Comparison of ENCODE assay signal across 9 mouse cellular contexts in the genomic region with DNA sequence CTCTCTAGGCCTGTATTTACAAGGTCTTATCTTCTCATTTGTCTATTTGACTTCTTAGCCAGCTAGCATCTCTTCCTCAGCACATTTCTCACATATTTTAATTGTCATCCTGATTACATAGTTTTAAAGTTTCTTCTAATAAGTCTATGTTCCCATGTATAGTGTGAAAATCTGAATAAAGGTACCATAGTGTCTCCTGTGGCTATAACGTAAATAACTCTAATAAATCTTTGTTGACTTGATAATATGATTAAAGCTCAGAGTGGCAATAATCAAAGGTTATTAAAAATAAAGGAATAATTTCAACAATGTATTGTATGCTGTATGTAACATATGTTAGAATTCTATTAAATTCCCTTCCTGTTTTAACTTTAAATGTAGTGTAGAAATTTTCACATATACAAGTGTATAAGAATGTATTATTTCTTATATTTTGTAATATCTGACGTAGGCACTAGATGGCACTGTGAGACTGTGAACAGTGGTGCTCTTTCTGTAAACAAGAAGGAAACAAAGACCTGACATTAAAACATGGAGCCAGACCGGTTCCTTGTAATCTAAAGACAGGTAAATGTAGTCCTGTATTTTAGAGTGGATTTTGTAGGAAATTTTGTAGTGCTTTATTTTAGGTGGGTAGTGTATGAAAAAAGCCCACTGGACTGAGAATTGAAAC.
A peak's percentile ranks its signal among the peaks of the same experiment; 100 is the strongest.
DNase-seq lines count a peak whose midpoint lies in the region; ATAC-seq and TF ChIP-seq lines count a peak whose summit lies in the region.
"Had no signal": no experiment of that assay in that cellular context is flagged by ENCODE, and none has a peak within 500 bp of the region (broad histone marks: within the 10 kb centered on the region; RNA-seq: fewer than 3 reads in every experiment).

No protein-coding gene starts in this region.

- H3K9ac ChIP-seq in CH12.LX (ENCODE audit: insufficient read depth, low read depth): no peak overlapping the region
- peak overlapping the region; percentile 33; the same call in 1 of the 2 replicates for H3K9ac ChIP-seq in hindbrain, postnatal 0 days (replicated peaks; ENCODE audit: low read length)
- peak overlapping the region; percentile 30; the same call in 1 of the 2 replicates for H3K9ac ChIP-seq in midbrain, embryonic 11.5 days (ENCODE audit: low read length)
- H3K9ac ChIP-seq: liver, embryonic 13.5 days had no signal

- H3K27me3 ChIP-seq in CH12.LX (replicated peaks): no peaks in the 10 kb centered on the region
- H3K27me3 ChIP-seq in hindbrain, postnatal 0 days (ENCODE audit: insufficient read depth, low read length): no peaks in the 10 kb centered on the region
- no peaks in the 10 kb centered on the region for H3K27me3 ChIP-seq in midbrain, embryonic 11.5 days (ENCODE audit: control insufficient read depth, insufficient read depth, low read length)
- H3K27me3 ChIP-seq: liver, embryonic 13.5 days had no signal

- no peaks in the 10 kb centered on the region for H3K9me3 ChIP-seq in CH12.LX (replicated peaks; ENCODE audit: low read length)
- H3K9me3 ChIP-seq in hindbrain, postnatal 0 days (ENCODE audit: low read length): no peaks in the 10 kb centered on the region
- H3K9me3 ChIP-seq in midbrain, embryonic 11.5 days (ENCODE audit: control insufficient read depth, low read length): no peaks in the 10 kb centered on the region
- H3K9me3 ChIP-seq: liver, embryonic 13.5 days had no signal

- H3K27ac ChIP-seq in CH12.LX (ENCODE audit: insufficient read depth, low read depth): no peak overlapping the region
- no peak overlapping the region for H3K27ac ChIP-seq in hindbrain, postnatal 0 days
- no peak overlapping the region for H3K27ac ChIP-seq in midbrain, embryonic 11.5 days (ENCODE audit: low read depth, low read length)
- H3K27ac ChIP-seq: liver, embryonic 13.5 days had no signal

- H3K4me3 ChIP-seq in CH12.LX (replicated peaks in 1 of 3; ENCODE audit: low read depth in 2 of 3, low read length in 2 of 3, poor library complexity in 1 of 3): no peak overlapping the region
- H3K4me3 ChIP-seq in hindbrain, postnatal 0 days (ENCODE audit: low read length): 0 out of 2 replicates have a peak overlapping the region, but pooled peaks have one; percentile 7
- H3K4me3 ChIP-seq in midbrain, embryonic 11.5 days (ENCODE audit: low read depth, low read length): no peak overlapping the region
- H3K4me3 ChIP-seq: liver, embryonic 13.5 days had no signal

- in situ Hi-C loops in CH12.LX (cut with MboI; ENCODE audit: low pct_ligation_motif_present, low pct_unique_long_range_greater_than_20kb, low sequenced_read_pairs): no loop called here

- H3K79me2 ChIP-seq in CH12.LX (replicated peaks; ENCODE audit: control insufficient read depth, extremely low read depth, insufficient read depth, poor library complexity, severe bottlenecking): no peaks in the 10 kb centered on the region

- H3K4me1 ChIP-seq in CH12.LX (ENCODE audit: control insufficient read depth in 1 of 2, insufficient read depth in 2 of 2): no peaks in the 10 kb centered on the region
- no peaks in the 10 kb centered on the region for H3K4me1 ChIP-seq in hindbrain, postnatal 0 days (ENCODE audit: insufficient read depth, low read length)
- H3K4me1 ChIP-seq in midbrain, embryonic 11.5 days (ENCODE audit: control insufficient read depth, insufficient read depth, low read length): no peaks in the 10 kb centered on the region
- H3K4me1 ChIP-seq: liver, embryonic 13.5 days had no signal

- TF ChIP-seq EP300 in CH12.LX (IDR thresholded peaks at IDR 0.05; ENCODE audit: low read length): no peak

- no peaks in the 10 kb centered on the region for H3K36me3 ChIP-seq in CH12.LX (replicated peaks in 1 of 2; ENCODE audit: control insufficient read depth in 1 of 2, insufficient read depth in 1 of 2, low read length in 1 of 2)
- H3K36me3 ChIP-seq in hindbrain, postnatal 0 days (ENCODE audit: insufficient read depth, low read length): no peaks in the 10 kb centered on the region
- no peaks in the 10 kb centered on the region for H3K36me3 ChIP-seq in midbrain, embryonic 11.5 days (ENCODE audit: control insufficient read depth, insufficient read depth, low read length)
- H3K36me3 ChIP-seq: liver, embryonic 13.5 days had no signal

- no peak for TF ChIP-seq POLR2A in CH12.LX (IDR thresholded peaks at IDR 0.05; ENCODE audit: low read depth, low read length)

- dilution Hi-C loops in CH12.LX (cut with MboI; ENCODE audit: extremely low pct_ligation_motif_present, extremely low pct_unique_long_range_greater_than_20kb, low sequenced_read_pairs): no loop called here

- peak in 1 of 2 experiments; percentile 64; a peak in 2 of 4 replicates for TF ChIP-seq CTCF in CH12.LX (conservative IDR thresholded peaks at IDR 0.05 in 1 of 2, IDR thresholded peaks at IDR 0.05 in 1 of 2; ENCODE audit: low read depth in 2 of 2, low read length in 2 of 2)
- TF ChIP-seq CTCF in hindbrain, postnatal 0 days (IDR thresholded peaks at IDR 0.05; ENCODE audit: low read depth): peak; percentile 75

- H3K4me2 ChIP-seq in CH12.LX (ENCODE audit: insufficient read depth, low read depth, poor library complexity, severe bottlenecking): no peak overlapping the region
- H3K4me2 ChIP-seq in hindbrain, postnatal 0 days (ENCODE audit: low read depth, low read length): peak overlapping the region; percentile 44
- H3K4me2 ChIP-seq in midbrain, embryonic 11.5 days: peak overlapping the region; percentile 32; the same call in 1 of the 2 replicates
- H3K4me2 ChIP-seq: liver, embryonic 13.5 days had no signal

- peak; percentile 81 for ATAC-seq in hindbrain, postnatal 0 days
- ATAC-seq in midbrain, embryonic 11.5 days (ENCODE audit: low FRiP score): peak; percentile 81

- TF ChIP-seq RAD21 in CH12.LX (IDR thresholded peaks at IDR 0.05; ENCODE audit: low read depth, low read length): peak; percentile 69

- WGBS in hindbrain, postnatal 0 days: 27% methylated on average over 3 of the region's 3 CpGs
- WGBS in midbrain, embryonic 11.5 days: 37% methylated on average over 3 of the region's 3 CpGs

- DNase-seq in gastrocnemius, adult 18-20 months (ENCODE audit: low spot score): peak; percentile 1
- DNase-seq in gastrocnemius, postnatal 10 days: no peak
- DNase-seq in CH12.LX (ENCODE audit: extremely low read depth): peak; percentile 27
- DNase-seq in embryo, embryonic 11 days: peak; percentile 69
- peak; percentile 89 for DNase-seq in hindbrain, postnatal 0 days (ENCODE audit: low spot score)
- peak; percentile 89 for DNase-seq in midbrain, embryonic 11.5 days (ENCODE audit: low spot score, missing footprints)
- no peak for DNase-seq in T-cell, adult 2 months (ENCODE audit: low spot score)
- DNase-seq in gastrocnemius, postnatal 4 days (ENCODE audit: low spot score in 2 of 2): no peak
- DNase-seq: liver, embryonic 13.5 days had no signal

TF ChIP-seq in CH12.LX, 34 proteins besides CTCF, POLR2A, EP300 and RAD21:
- TF ChIP-seq SMC3 (IDR thresholded peaks at IDR 0.05; ENCODE audit: low read depth, low read length) (peak; percentile 23; the same call in 1 of the 2 replicates), TBP (conservative IDR thresholded peaks at IDR 0.05; ENCODE audit: low read depth, low read length) (no peak)

Comparison
In these comparisons a context has a peak if more than half of its experiments do, and no peak if none do; other contexts are left out.
1. DNase-seq: peak in gastrocnemius, adult 18-20 months (single experiment), CH12.LX (single experiment), embryo, embryonic 11 days (single experiment), hindbrain, postnatal 0 days (single experiment) and midbrain, embryonic 11.5 days (single experiment); none in gastrocnemius, postnatal 10 days (single experiment), T-cell, adult 2 months (single experiment) and gastrocnemius, postnatal 4 days (0 of 2).